Mouse (Mus musculus) bone marrow macrophage, adult 2 months (primary cell): Measurements from ENCODE around the gene Zfp385a. TPM values are rescaled to one million over a fixed set of nuclear protein-coding genes. Genes with fewer than 3 reads are reported as not detected.

ENCODE experiments used
- H3K27ac ChIP-seq: 2 replicates; pipeline ENCODE4 v1.5.1; 2012; ENCODE audit warnings: low read depth, low read length; ENCODE audit not compliant: insufficient read depth
- H3K4me1 ChIP-seq: 2 replicates; pipeline ENCODE4 v1.6.1; 2012; ENCODE audit warnings: low read length; ENCODE audit not compliant: control insufficient read depth, insufficient read depth
- H3K4me3 ChIP-seq: 2 replicates; pipeline ENCODE4 v1.5.1; 2012; ENCODE audit warnings: mild to moderate bottlenecking, low read length, moderate library complexity; ENCODE audit not compliant: insufficient read depth
- CTCF ChIP-seq: IDR thresholded peaks from 2 replicates; pipeline ENCODE4 v1.5.1; 2012; ENCODE audit warnings: low read depth, mild to moderate bottlenecking, low read length, moderate library complexity
- POLR2A ChIP-seq: IDR thresholded peaks from 2 replicates; pipeline ENCODE4 v1.6.1; 2012; ENCODE audit warnings: mild to moderate bottlenecking, low read depth, low read length, borderline replicate concordance
- polyA plus RNA-seq: library from polyadenylated mRNA; stranded (reverse); fragments of >200 nt; gene quantifications from 2 replicates; pipeline ENCODE4 v1.2.4, GENCODE M21; 2012; ENCODE audit not compliant: missing spikeins, insufficient read depth, insufficient read length

The Zfp385a gene
- polyA plus RNA-seq, 1 experiment = 86.1 TPM

DNA sequence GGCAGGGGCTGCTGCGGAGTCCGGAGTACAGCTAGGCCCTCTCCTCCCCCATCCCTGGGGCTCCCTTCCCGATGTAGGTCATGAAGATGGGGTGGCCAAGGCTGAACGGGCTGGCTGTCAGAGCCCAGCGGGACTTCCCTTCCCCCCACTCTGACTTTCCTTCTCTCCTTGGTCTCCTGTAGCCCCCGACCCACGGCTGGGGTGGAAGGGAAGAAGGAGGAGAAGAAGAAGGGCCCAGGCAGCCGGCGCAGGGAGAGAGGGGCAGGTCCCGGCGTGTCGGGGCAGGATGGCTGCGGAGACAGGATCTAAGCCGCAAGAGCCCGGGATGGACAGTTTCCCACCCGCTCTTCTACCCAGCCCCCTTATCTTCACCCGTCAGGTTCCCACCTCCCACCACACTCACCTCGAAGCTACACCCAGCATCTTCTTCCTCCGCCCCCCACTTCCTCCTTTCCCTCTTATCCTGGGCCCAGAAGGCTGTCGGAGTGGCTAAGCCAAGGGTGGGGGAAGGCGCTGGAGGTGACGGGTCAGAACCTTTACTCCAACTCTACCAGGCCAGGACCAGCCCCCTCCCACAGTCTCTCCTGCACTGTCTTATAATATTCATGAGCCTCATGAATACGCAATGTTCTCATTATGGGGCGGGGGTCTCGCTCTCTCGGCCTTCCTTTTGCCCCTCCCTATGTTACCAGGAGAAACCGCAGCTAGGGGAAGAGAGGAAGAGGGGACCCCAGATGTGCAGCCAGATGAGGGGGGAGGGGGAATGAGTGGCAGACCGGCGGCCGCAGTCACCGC is 530 bp downstream of the Zfp385a start:
- TF ChIP-seq CTCF = no peak
- TF ChIP-seq POLR2A = no peak
- H3K4me1 ChIP-seq = peaks cover 32% of the 10 kb centered on the region

GRCm38 (mm10) chr15:103338829-103339165 is 1.1 kb downstream of the Zfp385a start:
- TF ChIP-seq POLR2A (no peak), CTCF (no peak)
- Histone ChIP-seq H3K4me3 (0 out of 2 replicates have a peak overlapping the region, but pooled peaks have one; percentile 67), H3K27ac (no peak overlapping the region), H3K4me1 (peaks cover 35% of the 10 kb centered on the region)

More for the DNA sequence above, 530 bp downstream of the Zfp385a start:
- Histone ChIP-seq H3K4me3 (peak overlapping the region; percentile 67), H3K27ac (no peak overlapping the region)

- H3K4me1 ChIP-seq = peaks cover 35% of the 10 kb centered on the region
- no peak overlapping the region for H3K4me3 ChIP-seq
- no peak overlapping the region for H3K27ac ChIP-seq
- TF ChIP-seq CTCF (no peak), POLR2A (no peak)
Observed at GRCm38 (mm10) chr15:103336996-103337667, 2.8 kb downstream of the Zfp385a start.

GRCm38 (mm10) chr15:103335488-103336235 is 4.2 kb downstream of the Zfp385a start:
- no peak overlapping the region for H3K4me3 ChIP-seq
- no peak for TF ChIP-seq POLR2A
- no peak for TF ChIP-seq CTCF
- no peak overlapping the region for H3K27ac ChIP-seq
- H3K4me1 ChIP-seq = peaks cover 42% of the 10 kb centered on the region

DNA sequence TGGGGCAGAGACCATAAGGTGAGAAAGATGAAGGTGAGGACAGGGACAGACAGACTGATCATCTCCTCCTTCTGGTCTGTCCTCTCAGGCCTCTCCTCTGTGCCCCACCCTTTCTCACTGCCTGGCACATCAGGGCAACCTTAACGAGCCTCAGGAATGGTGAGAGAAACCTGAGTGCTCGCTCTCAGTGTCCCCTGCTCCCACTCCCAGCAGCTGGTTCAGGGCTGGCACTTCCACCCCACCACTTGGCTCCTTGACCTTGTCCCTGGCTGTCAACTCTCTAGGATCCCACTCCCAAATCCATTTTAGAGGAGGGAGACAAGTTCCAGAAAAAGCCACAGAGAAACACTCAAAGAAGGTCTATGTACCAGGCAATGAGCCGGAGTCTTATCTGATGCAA is 4.9 kb downstream of the Zfp385a start:
- TF ChIP-seq CTCF (no peak), POLR2A (no peak)
- peaks cover 41% of the 10 kb centered on the region for H3K4me1 ChIP-seq
- no peak overlapping the region for H3K4me3 ChIP-seq
- peak overlapping the region; percentile 97; the same call in 1 of the 2 replicates for H3K27ac ChIP-seq

GRCm38 (mm10) chr15:103334194-103334593 is 5.7 kb downstream of the Zfp385a start:
- no peak; the same call in 1 of the 2 replicates for TF ChIP-seq CTCF
- TF ChIP-seq POLR2A = no peak
- Histone ChIP-seq H3K4me3 (peak overlapping the region; percentile 70), H3K27ac (peak overlapping the region; percentile 97), H3K4me1 (peaks cover 45% of the 10 kb centered on the region)

- no peak for TF ChIP-seq CTCF
- no peak for TF ChIP-seq POLR2A
- H3K4me1 ChIP-seq = peaks cover 41% of the 10 kb centered on the region
- H3K4me3 ChIP-seq = peak overlapping the region; percentile 70
- peak overlapping the region; percentile 97 for H3K27ac ChIP-seq
Observed at GRCm38 (mm10) chr15:103333738-103334137, 6.2 kb downstream of the Zfp385a start.

DNA sequence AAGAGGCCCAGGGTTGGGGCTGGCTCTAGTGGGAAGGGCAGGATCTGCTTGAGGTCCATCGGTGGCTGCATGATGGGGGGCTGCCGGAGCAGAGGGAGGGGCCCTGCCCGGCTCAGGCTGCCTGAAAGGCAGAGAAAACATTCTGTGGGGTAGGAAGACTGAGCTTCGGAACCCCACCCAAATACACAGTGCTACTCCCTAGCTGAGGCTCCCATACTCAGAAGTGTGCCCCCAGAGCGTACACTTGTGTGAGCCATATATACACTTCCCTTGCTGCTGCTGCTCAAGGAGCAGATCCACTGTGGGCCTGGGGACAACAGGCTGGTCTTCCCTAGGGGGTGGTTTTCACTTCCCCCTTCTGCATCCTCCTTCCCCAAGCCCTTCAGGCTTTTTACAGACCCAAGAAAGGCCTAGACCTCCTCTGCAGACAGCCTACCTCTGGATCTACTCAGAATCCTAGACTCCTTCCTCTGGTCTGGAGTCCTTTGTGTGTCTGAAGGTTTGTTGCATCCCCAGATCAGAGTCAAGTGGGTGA is 6.7 kb downstream of the Zfp385a start:
- H3K27ac ChIP-seq = peak overlapping the region; percentile 97
- peaks cover 39% of the 10 kb centered on the region for H3K4me1 ChIP-seq
- peak overlapping the region; percentile 70 for H3K4me3 ChIP-seq
- no peak for TF ChIP-seq CTCF
- TF ChIP-seq POLR2A = no peak; the same call in 1 of the 2 replicates

DNA sequence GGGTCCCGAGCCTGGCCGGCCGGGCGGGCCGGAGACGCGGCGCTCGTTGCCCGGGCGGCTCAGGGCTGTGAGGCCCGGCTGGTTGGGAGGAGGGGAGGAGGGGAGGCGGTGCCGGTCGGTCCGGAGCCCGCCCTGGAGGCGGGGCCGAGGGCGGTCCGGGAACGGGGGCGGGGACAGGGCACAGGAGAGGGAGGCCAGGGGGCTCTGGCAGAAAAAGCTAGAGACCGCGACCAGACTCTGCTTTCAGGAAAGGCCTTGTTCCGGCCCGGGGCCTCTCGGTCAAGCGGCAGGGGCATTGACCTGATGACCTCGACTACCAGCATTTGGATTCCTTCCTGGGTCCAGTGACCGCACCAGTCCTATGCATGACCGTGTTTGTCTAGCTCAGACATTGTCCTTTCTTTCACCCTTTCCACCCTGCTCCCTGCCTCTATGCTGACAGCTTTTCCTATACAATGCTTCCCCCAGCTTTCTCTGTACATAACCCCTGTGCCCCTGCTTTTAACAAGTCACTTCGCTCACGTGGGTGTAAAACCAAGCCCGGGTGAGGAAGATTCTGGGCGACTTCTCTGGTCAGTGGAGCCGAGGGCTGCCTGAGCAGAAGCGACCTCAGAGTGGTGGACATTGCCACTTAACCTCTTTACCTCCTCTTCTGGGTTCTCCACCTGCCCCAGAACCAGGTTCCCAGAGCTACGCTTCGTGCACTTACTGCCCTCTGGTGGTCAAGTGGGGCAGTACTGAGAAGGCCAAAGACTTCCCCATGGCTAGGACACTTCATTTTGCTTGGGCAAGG is 16.2 kb downstream of the Zfp385a start:
- TF ChIP-seq CTCF (peak; percentile 98), POLR2A (no peak)
- H3K27ac ChIP-seq = no peak overlapping the region
- peak overlapping the region; percentile 44 for H3K4me3 ChIP-seq
- H3K4me1 ChIP-seq = peaks cover 22% of the 10 kb centered on the region
